Mouse (Mus musculus): ENCODE measurements at regions not wholly inside any gene's neighbourhood (a gene's known extent, or its start where the extent isn't known, plus 50 kb on each side); places are given as distances from the start of the nearest gene placed in this dataset.

- Histone ChIP-seq H3K9ac (no peak overlapping the region), H3K36me3 (replicated peaks) (no peaks in the 10 kb centered on the region), H3K4me2 (no peak overlapping the region), H3K4me1 (no peaks in the 10 kb centered on the region), H3K4me3 (no peak overlapping the region), H3K9me3 (no peaks in the 10 kb centered on the region), H3K27ac (no peak overlapping the region), H3K27me3 (replicated peaks) (no peaks in the 10 kb centered on the region)
- no peak for ATAC-seq (replicated peaks)
- WGBS = 57% methylated on average over 7 of the region's 7 CpGs
These were observed 549.8 kb downstream of the Nfib start for GRCm38 (mm10) chr4:82155642-82156320.

- H3K4me3 ChIP-seq = no peak overlapping the region
- no peak overlapping the region for H3K9ac ChIP-seq
- H3K27me3 ChIP-seq (replicated peaks) = no peaks in the 10 kb centered on the region
- no peak for ATAC-seq (replicated peaks)
- 88% methylated on average over 9 of the region's 9 CpGs for WGBS
- H3K4me1 ChIP-seq = no peaks in the 10 kb centered on the region
- H3K9me3 ChIP-seq = no peaks in the 10 kb centered on the region
- H3K36me3 ChIP-seq (replicated peaks) = no peaks in the 10 kb centered on the region
- no peak overlapping the region for H3K4me2 ChIP-seq
- no peak overlapping the region for H3K27ac ChIP-seq
These were observed 551.5 kb downstream of the Nfib start for GRCm38 (mm10) chr4:82154021-82154555.

- Histone ChIP-seq H3K4me3 (no peak overlapping the region), H3K36me3 (replicated peaks) (no peaks in the 10 kb centered on the region), H3K9ac (no peak overlapping the region), H3K9me3 (no peaks in the 10 kb centered on the region), H3K4me2 (no peak overlapping the region), H3K27me3 (replicated peaks) (no peaks in the 10 kb centered on the region), H3K27ac (no peak overlapping the region), H3K4me1 (no peaks in the 10 kb centered on the region)
- 82% methylated on average over 5 of the region's 5 CpGs for WGBS
- ATAC-seq (replicated peaks) = no peak
These were observed 551.9 kb downstream of the Nfib start for GRCm38 (mm10) chr4:82153604-82154003.

DNA sequence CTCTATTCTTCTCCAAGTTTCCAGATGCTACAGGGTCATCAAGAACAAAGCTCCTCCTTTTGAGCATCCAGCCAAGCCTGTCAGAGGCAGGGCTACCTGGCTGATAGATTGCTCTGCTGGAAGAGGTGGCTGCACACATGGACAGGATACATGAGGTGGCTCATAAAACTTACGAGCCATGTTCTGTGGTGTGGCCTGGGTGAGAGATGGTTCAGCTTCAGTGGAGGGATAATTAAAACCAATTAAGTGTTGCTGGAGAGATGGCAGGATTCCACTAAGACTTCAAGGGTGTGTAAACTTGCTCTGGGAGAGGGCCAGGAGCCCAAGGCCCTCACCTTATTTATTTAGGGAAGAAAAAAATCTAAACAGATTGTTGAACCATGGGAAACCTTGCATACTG lies 555.6 kb downstream of the Nfib start:
- no peak for ATAC-seq (replicated peaks)

DNA sequence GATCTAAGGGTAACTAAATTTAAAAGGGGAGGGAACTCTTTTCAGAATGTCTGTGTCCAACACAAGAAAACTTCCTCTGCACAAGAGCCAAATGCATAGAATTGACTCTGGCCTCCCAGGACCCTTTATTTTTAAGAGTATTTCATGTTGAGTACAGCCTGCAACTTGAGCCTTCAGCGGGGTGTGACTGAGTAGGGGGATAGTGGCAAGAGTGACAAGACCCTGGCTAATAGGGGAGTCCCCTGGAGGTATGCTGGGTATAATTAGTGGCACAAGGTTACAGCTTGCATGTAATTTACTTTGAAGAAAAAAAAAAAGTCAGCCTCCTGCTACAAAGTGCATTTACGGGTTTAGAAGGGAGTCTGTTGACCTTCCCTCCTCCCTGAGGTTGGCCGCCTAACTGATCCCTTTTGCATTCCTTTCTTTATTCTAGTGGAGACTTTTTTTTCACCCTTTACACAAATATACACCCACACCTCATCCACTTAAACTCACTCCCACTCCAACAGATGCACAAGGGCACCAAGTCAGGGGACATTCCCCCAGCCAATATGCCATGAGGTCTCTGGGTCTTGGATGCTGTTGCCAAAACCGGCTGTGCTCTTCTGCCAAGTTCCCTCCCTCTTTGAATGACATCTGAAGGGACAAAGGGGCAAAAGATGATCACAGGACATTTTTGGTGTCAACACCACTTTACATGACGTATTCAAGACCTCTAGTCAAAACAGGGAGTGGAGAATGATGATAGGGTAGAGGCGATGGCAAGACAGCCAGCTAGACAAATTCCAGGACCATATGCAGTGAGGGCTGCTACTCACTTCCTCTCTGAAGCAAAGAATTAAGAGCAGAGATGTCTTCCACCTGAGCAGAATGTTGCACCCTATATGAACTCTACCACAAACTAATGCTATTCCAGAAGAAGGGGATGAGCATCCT lies 557.2 kb downstream of the Nfib start:
- no peak for ATAC-seq (replicated peaks)
- Histone ChIP-seq H3K4me1 (no peaks in the 10 kb centered on the region), H3K9ac (no peak overlapping the region), H3K4me2 (no peak overlapping the region), H3K4me3 (no peak overlapping the region), H3K27me3 (replicated peaks) (no peaks in the 10 kb centered on the region), H3K27ac (no peak overlapping the region), H3K9me3 (no peaks in the 10 kb centered on the region), H3K36me3 (replicated peaks) (no peaks in the 10 kb centered on the region)
- 64% methylated on average over 6 of the region's 6 CpGs for WGBS

More for the DNA sequence above, 555.6 kb downstream of the Nfib start:
- H3K27me3 ChIP-seq (replicated peaks) = no peaks in the 10 kb centered on the region
- no peaks in the 10 kb centered on the region for H3K9me3 ChIP-seq
- WGBS = 78% methylated on average over 1 of the region's 1 CpGs
- no peak overlapping the region for H3K9ac ChIP-seq
- H3K36me3 ChIP-seq (replicated peaks) = no peaks in the 10 kb centered on the region
- H3K27ac ChIP-seq = no peak overlapping the region
- no peak overlapping the region for H3K4me2 ChIP-seq
- no peak overlapping the region for H3K4me3 ChIP-seq
- no peaks in the 10 kb centered on the region for H3K4me1 ChIP-seq

- 75% methylated on average over 3 of the region's 3 CpGs for WGBS
- Histone ChIP-seq H3K36me3 (replicated peaks) (no peaks in the 10 kb centered on the region), H3K27ac (no peak overlapping the region), H3K4me2 (no peak overlapping the region), H3K9me3 (no peaks in the 10 kb centered on the region), H3K9ac (no peak overlapping the region), H3K4me1 (no peaks in the 10 kb centered on the region), H3K27me3 (replicated peaks) (no peaks in the 10 kb centered on the region), H3K4me3 (no peak overlapping the region)
- ATAC-seq (replicated peaks) = no peak
These were observed 563.2 kb downstream of the Nfib start for GRCm38 (mm10) chr4:82142391-82142790.

DNA sequence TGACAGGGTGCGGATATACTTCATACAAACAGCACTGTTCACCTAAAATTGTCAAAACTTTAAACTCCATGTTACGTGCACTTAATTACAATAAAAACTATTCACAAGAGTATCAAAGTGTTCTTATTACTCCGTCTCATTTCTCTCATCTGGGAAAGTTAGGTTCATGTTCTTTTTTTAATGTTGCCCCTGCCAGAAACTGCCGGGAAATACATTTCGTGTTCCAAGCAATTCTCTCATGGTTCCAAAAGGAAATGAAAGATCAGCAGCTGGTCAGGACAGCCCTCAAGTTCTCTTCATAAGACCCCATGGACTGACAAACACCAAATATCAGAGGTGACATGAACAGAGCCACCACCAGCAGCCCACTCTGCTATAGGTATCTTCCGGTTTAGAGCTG lies 565.7 kb downstream of the Nfib start:
- ATAC-seq (replicated peaks) = no peak
- H3K4me2 ChIP-seq = no peak overlapping the region
- no peaks in the 10 kb centered on the region for H3K4me1 ChIP-seq
- no peak overlapping the region for H3K9ac ChIP-seq
- no peaks in the 10 kb centered on the region for H3K36me3 ChIP-seq (replicated peaks)
- H3K27me3 ChIP-seq (replicated peaks) = no peaks in the 10 kb centered on the region
- H3K9me3 ChIP-seq = no peaks in the 10 kb centered on the region
- no peak overlapping the region for H3K27ac ChIP-seq
- 94% methylated on average over 6 of the region's 6 CpGs for WGBS
- no peak overlapping the region for H3K4me3 ChIP-seq

- H3K27me3 ChIP-seq (replicated peaks) = no peaks in the 10 kb centered on the region
- no peaks in the 10 kb centered on the region for H3K4me1 ChIP-seq
- no peak overlapping the region for H3K27ac ChIP-seq
- H3K9me3 ChIP-seq = no peaks in the 10 kb centered on the region
- H3K4me2 ChIP-seq = no peak overlapping the region
- no peak overlapping the region for H3K4me3 ChIP-seq
- no peak overlapping the region for H3K9ac ChIP-seq
- WGBS = 98% methylated on average over 1 of the region's 1 CpGs
- ATAC-seq (replicated peaks) = no peak
- no peaks in the 10 kb centered on the region for H3K36me3 ChIP-seq (replicated peaks)
These were observed 566.5 kb downstream of the Nfib start for GRCm38 (mm10) chr4:82139016-82139415.

DNA sequence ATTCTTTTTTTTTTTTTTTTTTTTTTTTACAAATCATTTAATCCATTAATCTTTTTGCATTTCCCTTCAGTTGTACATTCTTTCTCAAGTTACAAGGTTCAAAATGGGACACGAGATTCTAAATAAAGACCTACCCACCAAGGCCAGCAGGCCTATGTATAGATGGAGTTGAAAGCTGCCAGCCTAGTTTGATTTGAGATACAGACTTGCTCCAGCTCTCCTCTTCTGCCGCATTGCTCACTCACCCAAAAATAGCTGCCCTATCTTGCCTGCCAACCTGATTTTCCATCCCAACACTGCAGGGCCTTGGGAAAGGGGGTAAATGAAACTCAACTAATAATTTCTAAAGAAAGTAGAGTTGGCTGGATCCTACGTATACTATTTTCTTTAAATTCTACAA lies 572.7 kb downstream of the Nfib start:
- ATAC-seq (replicated peaks) = no peak
- Histone ChIP-seq H3K27me3 (replicated peaks) (no peaks in the 10 kb centered on the region), H3K9ac (no peak overlapping the region), H3K4me2 (no peak overlapping the region), H3K36me3 (replicated peaks) (no peaks in the 10 kb centered on the region), H3K9me3 (no peaks in the 10 kb centered on the region), H3K27ac (no peak overlapping the region), H3K4me1 (no peaks in the 10 kb centered on the region), H3K4me3 (no peak overlapping the region)
- WGBS = 91% methylated on average over 3 of the region's 3 CpGs

- H3K27me3 ChIP-seq (replicated peaks) = no peaks in the 10 kb centered on the region
- H3K9me3 ChIP-seq = no peaks in the 10 kb centered on the region
- H3K4me2 ChIP-seq = no peak overlapping the region
- WGBS = 95% methylated on average over 4 of the region's 4 CpGs
- no peak overlapping the region for H3K27ac ChIP-seq
- ATAC-seq (replicated peaks) = no peak
- no peak overlapping the region for H3K9ac ChIP-seq
- H3K4me1 ChIP-seq = no peaks in the 10 kb centered on the region
- H3K4me3 ChIP-seq = no peak overlapping the region
- no peaks in the 10 kb centered on the region for H3K36me3 ChIP-seq (replicated peaks)
These were observed 573.2 kb downstream of the Nfib start for GRCm38 (mm10) chr4:82132326-82132725.

DNA sequence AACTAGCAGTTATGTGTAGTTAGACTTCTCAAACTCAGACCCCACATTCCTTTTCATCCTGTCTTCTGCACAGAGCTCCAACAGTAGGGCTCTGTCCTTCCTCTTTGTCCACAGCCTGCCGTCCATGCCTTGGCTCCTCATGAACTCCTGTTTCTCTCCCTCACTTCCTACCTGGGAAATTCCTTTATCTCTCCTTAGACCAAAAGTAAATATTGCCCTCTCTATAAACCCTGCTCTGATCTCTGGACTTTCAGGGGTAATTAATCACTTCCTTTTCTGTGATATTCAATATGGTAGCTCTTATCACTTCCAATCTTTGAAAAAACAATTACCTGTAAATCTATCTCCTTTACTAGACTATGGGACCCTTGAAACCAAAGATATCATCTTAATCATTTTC lies 576.1 kb downstream of the Nfib start:
- Histone ChIP-seq H3K4me3 (no peak overlapping the region), H3K4me2 (no peak overlapping the region), H3K27ac (no peak overlapping the region), H3K4me1 (no peaks in the 10 kb centered on the region), H3K9ac (no peak overlapping the region), H3K9me3 (no peaks in the 10 kb centered on the region), H3K36me3 (replicated peaks) (no peaks in the 10 kb centered on the region), H3K27me3 (replicated peaks) (no peaks in the 10 kb centered on the region)
- ATAC-seq (replicated peaks) = no peak
- WGBS = 81% methylated on average over 1 of the region's 1 CpGs

GRCm38 (mm10) chr4:82123733-82124132 lies 581.8 kb downstream of the Nfib start:
- Histone ChIP-seq H3K4me1 (no peaks in the 10 kb centered on the region), H3K27ac (no peak overlapping the region), H3K36me3 (replicated peaks) (no peaks in the 10 kb centered on the region), H3K9ac (no peak overlapping the region), H3K27me3 (replicated peaks) (no peaks in the 10 kb centered on the region), H3K4me3 (no peak overlapping the region), H3K9me3 (no peaks in the 10 kb centered on the region), H3K4me2 (no peak overlapping the region)
- no peak for ATAC-seq (replicated peaks)
- 89% methylated on average over 5 of the region's 5 CpGs for WGBS

All from midbrain, embryonic 15.5 days (tissue).